Comparison of ENCODE assay signal across 27 mouse cellular contexts in genomic region chr11:74772386-74772785, GRCm38 (mm10). TPM values are rescaled to one million over a fixed set of nuclear protein-coding genes. Genes with fewer than 3 reads are reported as not detected.
DNase-seq lines count a peak whose midpoint lies in the region; ATAC-seq lines count a peak whose summit lies in the region.
"Had no signal": no experiment of that assay in that cellular context is flagged by ENCODE, and none has a peak within 500 bp of the region (broad histone marks: within the 10 kb centered on the region; RNA-seq: fewer than 3 reads in every experiment).

No protein-coding gene starts in this region.

- H3K4me2 ChIP-seq in forebrain, embryonic 14.5 days (ENCODE audit: low read length): no peak overlapping the region

- H3K27me3 ChIP-seq in forebrain, embryonic 10.5 days (ENCODE audit: poor library complexity, severe bottlenecking): no peaks in the 10 kb centered on the region
- H3K27me3 ChIP-seq in forebrain, embryonic 14.5 days (replicated peaks; ENCODE audit: control insufficient read depth, insufficient read depth, low read length): no peaks in the 10 kb centered on the region
- H3K27me3 ChIP-seq in megakaryocyte, embryonic 14.5 days (replicated peaks): no peaks in the 10 kb centered on the region
- H3K27me3 ChIP-seq: embryonic facial prominence, embryonic 13.5 days; forebrain, embryonic 13.5 days; heart, embryonic 13.5 days had no signal

- peaks cover 46% of the 10 kb centered on the region for H3K36me3 ChIP-seq in forebrain, embryonic 10.5 days (replicated peaks)
- H3K36me3 ChIP-seq in forebrain, embryonic 14.5 days (ENCODE audit: control insufficient read depth, insufficient read depth, low read length): peaks cover 34% of the 10 kb centered on the region
- peaks cover 48% of the 10 kb centered on the region for H3K36me3 ChIP-seq in megakaryocyte, embryonic 14.5 days (replicated peaks; ENCODE audit: low read length)

- intact Hi-C loops in gastrocnemius, postnatal 36 days (cut with DNase I): no loop called here

- no peak overlapping the region for H3K9ac ChIP-seq in forebrain, embryonic 14.5 days (ENCODE audit: low read length)
- H3K9ac ChIP-seq: embryonic facial prominence, embryonic 13.5 days; forebrain, embryonic 13.5 days; heart, embryonic 13.5 days had no signal

- H3K9me3 ChIP-seq in forebrain, embryonic 10.5 days: no peaks in the 10 kb centered on the region
- no peaks in the 10 kb centered on the region for H3K9me3 ChIP-seq in forebrain, embryonic 14.5 days (replicated peaks; ENCODE audit: control insufficient read depth, low read length)
- no peaks in the 10 kb centered on the region for H3K9me3 ChIP-seq in megakaryocyte, embryonic 14.5 days
- H3K9me3 ChIP-seq: embryonic facial prominence, embryonic 13.5 days; forebrain, embryonic 13.5 days; heart, embryonic 13.5 days had no signal

- H3K27ac ChIP-seq in forebrain, embryonic 10.5 days: no peak overlapping the region
- no peak overlapping the region for H3K27ac ChIP-seq in forebrain, embryonic 14.5 days (ENCODE audit: low read depth, low read length)
- H3K27ac ChIP-seq: embryonic facial prominence, embryonic 13.5 days; forebrain, embryonic 13.5 days; heart, embryonic 13.5 days; stomach, postnatal 0 days had no signal

- no peak for DNase-seq in forebrain, embryonic 10.5 days (ENCODE audit: extremely low spot score, low spot score)
- no peak for DNase-seq in forebrain, embryonic 14.5 days (ENCODE audit: low spot score)
- peak; percentile 66 for DNase-seq in fat pad, adult 2 months (ENCODE audit: extremely low read depth, low read depth, low spot score)
- DNase-seq in urinary bladder, postnatal 36 days (ENCODE audit: low spot score in 2 of 2): no peak
- DNase-seq in cerebellum, adult 11-12 months: no peak
- DNase-seq in gastrocnemius, postnatal 36 days: no peak
- DNase-seq: adrenal gland, postnatal 10 days; cerebellum, adult 11 months; cerebellum, postnatal 10 days; gastrocnemius, postnatal 14 days; heart, postnatal 10 days; kidney, adult 18-20 months; kidney, postnatal 36 days; left cerebral cortex, postnatal 4 days; lung, adult 18-20 months; right cerebral cortex, adult 18-20 months; thymus, adult 18-20 months; thymus, postnatal 25 days had no signal

- peak overlapping the region; percentile 75; the same call in 1 of the 2 replicates for H3K4me3 ChIP-seq in forebrain, embryonic 10.5 days
- no peak overlapping the region for H3K4me3 ChIP-seq in forebrain, embryonic 14.5 days (ENCODE audit: low read depth, low read length)
- peak overlapping the region; percentile 5 for H3K4me3 ChIP-seq in megakaryocyte, embryonic 14.5 days (replicated peaks)

- ATAC-seq in forebrain, embryonic 14.5 days: no peak
- no peak for ATAC-seq in megakaryocyte, adult 5-6 weeks (ENCODE audit: poor library complexity, severe bottlenecking)
- ATAC-seq: forebrain, embryonic 13.5 days; hindbrain, embryonic 16.5 days; lung, postnatal 0 days; midbrain, embryonic 16.5 days had no signal

- H3K4me1 ChIP-seq in forebrain, embryonic 10.5 days: peaks cover 19% of the 10 kb centered on the region
- H3K4me1 ChIP-seq in forebrain, embryonic 14.5 days (ENCODE audit: control insufficient read depth, insufficient read depth, low read length): peaks cover 11% of the 10 kb centered on the region
- H3K4me1 ChIP-seq in megakaryocyte, embryonic 14.5 days: peaks cover 35% of the 10 kb centered on the region

- 88% methylated on average over 2 of the region's 2 CpGs for WGBS in forebrain, embryonic 10.5 days
- 91% methylated on average over 2 of the region's 2 CpGs for WGBS in forebrain, embryonic 14.5 days

RNA-seq across cellular contexts. Expression of gene Mettl16, which starts 1.8 kb away (rescaled TPM):
- polyA plus RNA-seq in forebrain, embryonic 10.5 days (2016; fragmentation: Nextera tagmentation; extraction: Ambion mirVana): 71.6 and 73.4 TPM in 2 replicates
- polyA plus RNA-seq in forebrain, embryonic 14.5 days (2014; fragmentation: Nextera tagmentation; extraction: Ambion mirVana): 32.1 and 38.8 TPM in 2 replicates
- 0.32 and 10.4 TPM in 2 replicates for polyA plus RNA-seq in megakaryocyte, embryonic 14.5 days (2012; ENCODE audit: insufficient read depth, low replicate concordance)
- 3.5 and 6.2 TPM in 2 replicates for total RNA-seq in megakaryocyte, adult 5-6 weeks (2015)
- 10.2 and 12.5 TPM in 2 replicates for total RNA-seq in megakaryocyte, adult 5-6 weeks (2017)
- 10 to 100 TPM in 1 of 2 experiments, 1 to 10 TPM in 1; 8.5 to 10.3 TPM for total RNA-seq in gastrocnemius, postnatal 36 days (2021)

RNA-seq across cellular contexts. Expression of gene Pafah1b1, which starts 47.9 kb away (rescaled TPM):
- polyA plus RNA-seq in forebrain, embryonic 10.5 days (2016; fragmentation: Nextera tagmentation; extraction: Ambion mirVana): 45.1 and 48.5 TPM in 2 replicates
- polyA plus RNA-seq in forebrain, embryonic 14.5 days (2014; fragmentation: Nextera tagmentation; extraction: Ambion mirVana): 88.2 and 104 TPM in 2 replicates
- 10.5 and 11.5 TPM in 2 replicates for polyA plus RNA-seq in megakaryocyte, embryonic 14.5 days (2012; ENCODE audit: insufficient read depth, low replicate concordance)
- 53.1 and 57.4 TPM in 2 replicates for total RNA-seq in megakaryocyte, adult 5-6 weeks (2015)
- total RNA-seq in megakaryocyte, adult 5-6 weeks (2017): 58.7 and 64.4 TPM in 2 replicates
- 100 to 1,000 TPM; 108 to 109 TPM for total RNA-seq in gastrocnemius, postnatal 36 days (2021)

RNA-seq across cellular contexts. Expression of gene Mnt, which starts 58.3 kb away (rescaled TPM):
- 4.7 and 4.9 TPM in 2 replicates for polyA plus RNA-seq in forebrain, embryonic 10.5 days (2016; fragmentation: Nextera tagmentation; extraction: Ambion mirVana)
- polyA plus RNA-seq in forebrain, embryonic 14.5 days (2014; fragmentation: Nextera tagmentation; extraction: Ambion mirVana): 6.8 and 7.6 TPM in 2 replicates
- 59.1 and 85.0 TPM in 2 replicates for polyA plus RNA-seq in megakaryocyte, embryonic 14.5 days (2012; ENCODE audit: insufficient read depth, low replicate concordance)
- total RNA-seq in megakaryocyte, adult 5-6 weeks (2015): 14.5 and 17.0 TPM in 2 replicates
- total RNA-seq in megakaryocyte, adult 5-6 weeks (2017): 3.8 and 6.1 TPM in 2 replicates
- 1 to 10 TPM; 6.4 to 7.1 TPM for total RNA-seq in gastrocnemius, postnatal 36 days (2021)
